Mouse (Mus musculus) thymus, postnatal 10 days (tissue): ENCODE data around the gene Exoc7.

ENCODE experiments used
- DNase-seq, 2 experiments: peaks; one replicate each; pipeline ENCODE4 v3.0.0; 2021; ENCODE audit warnings: low spot score in 2 of 2

Gene Exoc7

DNA sequence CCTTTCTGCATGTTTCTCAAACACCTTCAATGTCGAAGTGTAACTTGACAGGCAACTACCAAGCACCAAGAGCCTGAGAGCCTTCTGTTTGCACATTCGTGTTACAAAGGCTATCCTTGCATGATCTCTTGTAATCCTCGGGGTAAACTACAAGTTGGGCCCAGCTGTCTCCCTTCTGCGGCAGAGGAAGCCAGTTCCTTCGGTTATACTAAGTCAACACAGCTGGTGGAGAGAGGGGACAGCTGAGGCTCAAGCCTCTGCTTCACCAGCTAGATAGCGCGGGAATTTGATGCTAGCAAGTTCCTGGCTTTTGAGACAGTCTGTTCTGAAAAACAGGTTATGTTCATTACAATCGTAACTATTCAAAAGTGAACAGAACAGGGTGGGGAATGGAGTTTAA, 5.3 kb upstream of the Exoc7 start:
- no peak for DNase-seq

DNA sequence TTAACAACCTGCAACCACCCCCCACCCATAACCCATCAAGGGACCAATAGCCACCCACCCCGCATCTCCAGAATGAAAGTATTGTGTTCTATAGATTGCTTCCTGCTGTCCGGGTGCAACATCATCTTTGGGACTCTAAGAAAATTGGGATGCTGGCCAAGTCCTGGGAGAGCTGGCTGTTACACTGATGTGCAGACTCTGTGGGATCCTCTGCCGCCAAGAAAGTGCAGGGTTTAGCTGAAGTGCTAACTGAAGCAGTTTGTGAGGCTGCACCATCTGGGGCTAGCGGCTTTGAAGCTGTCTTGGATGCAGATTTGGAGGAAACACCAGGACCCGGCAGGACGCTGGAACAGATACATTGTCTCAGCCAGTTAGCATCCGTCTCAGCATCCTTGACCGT, 4.1 kb upstream of the Exoc7 start:
- no peak for DNase-seq

GRCm38 (mm10) chr11:116309601-116310000, 2.6 kb upstream of the Exoc7 start:
- DNase-seq, result no peak

DNA sequence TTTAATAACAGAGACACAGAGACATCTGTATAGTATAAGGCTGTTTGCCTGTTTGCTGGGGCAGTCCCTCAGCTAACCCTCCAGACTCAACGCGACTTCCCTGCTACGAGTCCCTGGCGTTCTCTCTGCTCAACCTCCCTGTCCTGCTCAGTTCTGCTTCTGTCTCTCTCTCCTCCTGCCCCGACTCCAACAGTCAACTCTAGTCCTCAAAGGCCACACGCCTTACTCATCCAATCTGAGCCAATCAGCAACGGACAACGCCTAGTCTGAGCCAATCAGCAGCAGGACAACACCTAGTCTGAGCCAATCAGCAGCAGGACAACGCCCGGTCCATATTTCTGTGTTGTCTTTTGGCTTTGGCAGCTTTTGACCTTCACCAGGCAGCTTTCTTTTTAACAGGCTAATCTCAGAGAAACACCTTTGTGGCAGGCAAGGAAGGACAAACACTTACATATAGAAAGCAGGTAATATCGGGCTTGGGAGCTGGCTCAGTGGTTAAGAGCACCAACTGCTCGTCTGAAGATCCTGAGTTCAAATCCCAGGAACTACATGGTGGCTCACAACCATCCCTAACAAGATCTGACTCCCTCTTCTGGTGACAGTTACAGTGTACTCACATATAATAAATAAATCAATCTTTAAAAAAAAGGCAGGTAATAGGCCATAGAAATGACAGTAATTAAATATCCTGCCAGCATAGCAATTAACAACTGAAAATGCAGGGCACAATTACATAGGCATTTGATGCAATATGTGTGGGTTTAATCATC, 914 bp upstream of the Exoc7 start:
- no peak for DNase-seq

GRCm38 (mm10) chr11:116306126-116306982, 679 bp downstream of the Exoc7 start:
- peak; percentile 93 to 95 for DNase-seq

DNA sequence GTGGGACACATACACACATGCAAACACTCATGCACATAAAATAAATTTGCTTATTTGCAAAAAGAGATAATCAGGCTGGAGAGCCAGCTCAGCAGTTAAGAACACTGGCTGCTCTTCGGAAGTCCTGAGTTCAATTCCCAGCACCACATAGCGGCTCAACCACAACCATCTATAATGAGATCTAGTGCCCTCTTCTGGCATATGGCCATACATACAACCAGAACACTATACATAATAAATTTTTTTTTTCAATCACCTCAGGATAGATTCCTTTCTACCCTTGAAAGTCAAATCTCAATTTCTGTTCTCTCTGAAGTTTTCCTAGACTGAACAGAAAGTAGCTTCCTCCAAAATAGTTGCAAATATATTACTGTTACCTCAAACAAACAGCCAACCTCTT, 1.6 kb downstream of the Exoc7 start:
- DNase-seq, result no peak

GRCm38 (mm10) chr11:116298621-116299020, 8.4 kb downstream of the Exoc7 start:
- DNase-seq, result no peak

- no peak for DNase-seq
Observed at GRCm38 (mm10) chr11:116298221-116298620, 8.8 kb downstream of the Exoc7 start.

GRCm38 (mm10) chr11:116297017-116297416, 10.0 kb downstream of the Exoc7 start:
- no peak for DNase-seq

DNA sequence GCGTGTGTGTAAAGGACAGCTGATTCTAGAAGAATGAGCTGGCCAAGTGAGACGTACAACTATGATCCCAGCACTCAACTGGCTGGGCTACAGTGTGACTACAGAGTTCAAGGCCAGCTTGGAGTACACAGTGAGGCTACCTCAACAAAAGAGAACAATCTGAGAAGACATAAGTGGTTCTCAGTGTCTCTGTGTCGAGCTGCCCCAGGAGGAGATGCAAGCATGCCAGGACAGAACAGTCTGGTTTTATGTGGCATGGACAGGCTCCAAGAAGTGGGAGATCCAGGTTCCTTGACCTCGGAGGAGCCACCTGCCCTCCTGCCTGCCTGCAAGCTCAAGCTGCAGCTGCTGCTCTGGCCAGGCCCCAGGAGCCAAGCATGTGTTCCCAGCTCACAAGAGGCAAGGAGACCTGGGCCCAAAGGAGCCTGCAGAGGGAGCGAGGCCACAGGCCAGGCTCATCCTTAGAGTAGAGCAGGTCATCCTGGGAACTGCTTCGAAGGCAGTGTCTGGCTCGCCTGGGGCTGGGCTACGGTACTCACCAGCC, 10.8 kb downstream of the Exoc7 start:
- no peak for DNase-seq

DNA sequence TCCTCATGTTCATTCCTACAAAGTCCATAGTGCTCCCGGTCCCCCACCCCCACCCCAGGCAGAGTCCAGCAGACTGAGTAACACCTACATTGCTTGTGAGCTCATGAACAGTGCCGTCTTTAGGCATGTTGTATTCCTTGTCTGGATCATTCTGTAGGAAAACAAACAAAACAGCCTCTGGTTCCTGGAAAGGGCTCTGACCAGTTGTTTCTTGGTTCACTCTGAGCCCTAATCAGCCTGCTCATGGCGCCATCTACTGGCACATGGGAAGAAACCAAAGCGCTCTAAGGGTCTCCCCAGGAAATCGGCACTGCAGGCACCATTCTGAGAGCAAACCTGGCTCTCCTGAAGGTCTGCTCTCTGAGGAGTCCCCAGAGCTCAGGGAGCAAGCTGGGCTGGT, 12.7 kb downstream of the Exoc7 start:
- DNase-seq, result peak in 1 of 2 experiments; percentile 52

- DNase-seq, result no peak
Observed at GRCm38 (mm10) chr11:116293538-116294137, 13.4 kb downstream of the Exoc7 start.

DNA sequence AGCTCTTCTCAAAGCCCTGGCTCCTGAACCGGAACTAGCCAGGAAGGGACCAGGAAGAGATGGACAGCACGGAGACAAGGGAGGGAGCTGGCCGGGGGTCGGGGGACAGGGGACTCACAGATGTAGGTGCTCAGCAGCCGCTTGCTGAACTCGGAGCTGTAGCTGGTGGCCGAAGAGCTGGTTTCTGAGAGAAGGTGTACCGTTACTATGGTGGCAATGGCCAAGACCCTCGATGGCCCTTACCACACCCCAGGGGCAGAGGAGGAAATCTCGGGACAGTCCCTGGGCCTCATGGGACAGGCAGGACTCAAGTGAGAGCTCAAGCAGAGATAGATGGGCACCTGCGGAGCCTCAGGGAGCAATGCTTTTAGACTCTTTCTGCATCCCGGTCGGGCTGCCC, 14.6 kb downstream of the Exoc7 start:
- no peak for DNase-seq

DNA sequence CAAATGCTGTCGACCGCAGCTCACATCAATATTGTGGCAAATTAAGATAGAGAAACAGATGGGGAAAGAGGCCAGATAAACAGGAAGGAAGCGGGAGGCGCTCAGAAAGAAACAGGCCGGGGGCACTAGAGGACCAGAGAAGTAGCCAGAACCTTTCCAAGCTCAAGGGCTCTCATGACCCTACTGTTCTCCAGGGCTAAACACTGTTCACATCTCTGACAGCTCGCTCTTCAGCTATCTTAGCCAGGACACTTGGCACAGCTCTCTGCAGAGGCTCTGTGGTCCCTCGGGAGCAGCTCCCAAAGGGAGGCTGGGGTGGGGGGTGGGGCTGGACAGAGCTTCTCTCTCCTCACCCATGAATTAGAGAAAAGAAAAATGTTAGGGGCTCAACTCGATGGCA, 16.5 kb downstream of the Exoc7 start:
- DNase-seq, result no peak

- DNase-seq, result no peak
Observed at GRCm38 (mm10) chr11:116287351-116287750, 19.7 kb downstream of the Exoc7 start.

DNA sequence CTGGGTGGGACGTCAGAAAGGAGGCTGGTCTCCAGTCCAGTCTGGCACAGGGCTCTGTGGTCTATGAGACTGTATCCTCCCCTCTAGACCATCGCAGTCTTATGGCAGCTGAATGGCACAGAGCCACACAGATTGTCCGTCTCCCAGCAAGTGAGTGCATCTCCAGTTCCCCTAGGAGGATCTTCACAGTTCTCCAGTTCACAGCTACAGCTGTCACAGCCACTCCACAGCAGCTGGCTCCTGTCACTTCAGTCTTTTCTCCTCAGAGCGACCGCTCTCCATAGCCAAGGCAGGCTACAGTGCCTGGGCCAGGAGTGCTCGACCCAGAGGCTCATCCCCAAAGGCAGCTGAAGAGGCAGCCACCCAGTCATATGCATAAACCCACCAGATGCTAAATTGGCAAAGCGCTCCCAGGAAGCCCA, 21.3 kb downstream of the Exoc7 start:
- DNase-seq, result no peak

- no peak for DNase-seq
Observed at GRCm38 (mm10) chr11:116283982-116284381, 23.1 kb downstream of the Exoc7 start.

DNA sequence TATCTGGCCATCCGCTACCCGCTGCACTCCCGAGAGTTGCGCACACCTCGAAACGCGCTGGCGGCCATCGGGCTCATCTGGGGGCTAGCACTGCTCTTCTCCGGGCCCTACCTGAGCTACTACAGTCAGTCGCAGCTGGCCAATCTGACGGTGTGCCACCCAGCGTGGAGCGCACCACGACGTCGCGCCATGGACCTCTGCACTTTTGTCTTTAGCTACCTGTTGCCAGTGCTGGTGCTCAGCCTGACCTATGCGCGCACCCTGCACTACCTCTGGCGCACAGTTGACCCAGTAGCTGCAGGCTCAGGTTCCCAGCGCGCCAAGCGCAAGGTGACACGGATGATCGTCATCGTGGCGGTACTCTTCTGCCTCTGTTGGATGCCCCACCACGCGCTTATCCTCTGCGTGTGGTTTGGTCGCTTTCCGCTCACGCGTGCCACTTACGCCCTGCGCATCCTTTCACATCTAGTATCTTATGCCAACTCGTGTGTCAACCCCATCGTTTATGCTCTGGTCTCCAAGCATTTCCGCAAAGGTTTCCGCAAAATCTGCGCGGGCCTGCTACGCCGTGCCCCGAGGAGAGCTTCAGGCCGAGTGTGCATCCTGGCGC, 24.0 kb downstream of the Exoc7 start:
- no peak for DNase-seq

DNA sequence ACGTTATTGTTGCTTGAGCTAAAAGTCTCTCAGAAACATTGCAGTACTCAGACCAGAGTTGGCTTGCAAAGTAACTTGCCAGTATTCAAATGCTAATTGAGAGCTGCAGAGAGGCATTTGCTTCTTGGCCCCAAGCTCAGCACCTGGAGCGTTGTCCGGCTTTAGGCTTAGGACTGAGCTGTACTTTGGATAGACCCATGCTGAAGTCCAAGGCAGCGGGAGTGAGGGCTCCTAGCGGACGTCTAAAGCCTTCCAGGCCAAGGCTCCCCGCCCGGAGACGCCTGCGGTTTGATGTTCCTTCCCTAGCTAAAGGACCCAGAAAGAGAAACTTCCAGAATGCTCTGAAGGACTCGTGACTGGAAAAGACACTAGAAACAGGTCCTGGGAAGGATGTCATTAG, 24.9 kb downstream of the Exoc7 start:
- DNase-seq, result no peak

- DNase-seq, result no peak
Observed at GRCm38 (mm10) chr11:116281671-116282070, 25.4 kb downstream of the Exoc7 start.

GRCm38 (mm10) chr11:116280751-116281663, 26.0 kb downstream of the Exoc7 start, which contains the start of gene Galr2:
Gene Galr2, plus strand, starts transcription at chr11:116280939.
- DNase-seq, result no peak
